Mouse (Mus musculus) heart, adult 2 months (tissue): ENCODE measurements at regions not wholly inside any gene's neighbourhood (a gene's known extent, or its start where the extent isn't known, plus 50 kb on each side); places are given as distances from the start of the nearest gene placed in this dataset.

ENCODE experiments used
- CTCF ChIP-seq: fragments of 200-600 bp; IDR thresholded peaks from 2 replicates; pipeline ENCODE4 v1.8.1; 2022; ENCODE audit warnings: antibody characterized with exemption, mild to moderate bottlenecking, moderate library complexity
- POLR2A ChIP-seq: fragments of 200-500 bp; IDR thresholded peaks from 2 replicates; pipeline ENCODE4 v1.6.1; 2011; ENCODE audit warnings: mild to moderate bottlenecking, low read depth, low read length, control low read depth; ENCODE audit not compliant: insufficient read depth

GRCm38 (mm10) chr13:44553363-44553762 lies 175.9 kb upstream of the Jarid2 start:
- TF ChIP-seq CTCF (no peak), POLR2A (no peak)
